Mouse (Mus musculus): ENCODE measurements around the gene Uhrf2.

DNA sequence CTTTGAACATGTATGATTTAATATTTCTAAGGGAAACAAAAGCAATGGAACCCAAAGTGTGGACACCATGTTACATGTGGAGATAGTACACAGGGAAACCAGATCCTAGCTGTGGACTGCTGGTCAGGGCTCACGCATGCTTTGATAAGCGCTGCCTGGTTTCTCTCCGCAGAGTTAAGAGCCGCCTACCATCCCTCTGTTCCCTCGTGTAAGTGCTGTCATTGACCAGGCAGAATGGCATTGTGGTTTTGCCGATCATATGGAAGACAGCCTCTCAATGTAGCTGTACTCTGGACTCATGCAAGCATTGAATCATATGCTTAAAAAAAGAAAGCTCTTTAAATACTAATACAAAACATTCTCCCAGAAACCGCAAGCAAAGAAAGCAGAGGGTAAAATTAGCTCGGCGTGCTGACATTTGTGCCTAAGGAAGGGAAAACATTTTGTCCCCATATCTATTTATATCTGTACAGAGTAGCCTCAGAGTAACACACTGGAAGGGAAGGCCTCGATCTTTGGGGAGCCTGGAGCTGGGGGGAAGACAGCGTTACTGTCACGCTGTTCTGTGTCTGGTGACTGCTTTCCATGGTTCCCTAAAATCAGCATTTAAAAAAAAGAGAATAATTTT is 43.7 kb upstream of the Uhrf2 start:
- TF ChIP-seq GATA1 (IDR thresholded peaks at IDR 0.05; ENCODE audit: borderline replicate concordance, low read length) = no peak
- TF ChIP-seq FLI1 (IDR thresholded peaks at IDR 0.05; ENCODE audit: low read length) = no peak
